ENCODE assay signal across 12 mouse cellular contexts in genomic region chr2:162413073-162413812, GRCm38 (mm10).
DNase-seq lines count a peak whose midpoint lies in the region; ATAC-seq and TF ChIP-seq lines count a peak whose summit lies in the region.
"Had no signal": no experiment of that assay in that cellular context is flagged by ENCODE, and none has a peak within 500 bp of the region (broad histone marks: within the 10 kb centered on the region; RNA-seq: fewer than 3 reads in every experiment).

No protein-coding gene starts in this region.

- peaks cover 9% of the 10 kb centered on the region; the same call in 1 of the 2 replicates for H3K27me3 ChIP-seq in forebrain, embryonic 13.5 days
- no peaks in the 10 kb centered on the region for H3K27me3 ChIP-seq in midbrain, embryonic 13.5 days

- H3K27ac ChIP-seq in forebrain, embryonic 13.5 days, result no peak overlapping the region; the same call in 1 of the 2 replicates
- H3K27ac ChIP-seq in midbrain, embryonic 13.5 days, result no peak overlapping the region; the same call in 1 of the 2 replicates
- H3K27ac ChIP-seq: liver, embryonic 14.5 days had no signal

- H3K4me2 ChIP-seq in forebrain, embryonic 13.5 days, result no peak overlapping the region
- H3K4me2 ChIP-seq in midbrain, embryonic 13.5 days (replicated peaks), result no peak overlapping the region

- H3K9ac ChIP-seq in forebrain, embryonic 13.5 days, result no peak overlapping the region
- no peak overlapping the region for H3K9ac ChIP-seq in midbrain, embryonic 13.5 days (replicated peaks)
- H3K9ac ChIP-seq: liver, embryonic 14.5 days had no signal

- no peaks in the 10 kb centered on the region for H3K9me3 ChIP-seq in forebrain, embryonic 13.5 days (replicated peaks)
- H3K9me3 ChIP-seq in midbrain, embryonic 13.5 days, result no peaks in the 10 kb centered on the region

- peaks cover 17% of the 10 kb centered on the region for H3K4me1 ChIP-seq in forebrain, embryonic 13.5 days
- H3K4me1 ChIP-seq in midbrain, embryonic 13.5 days (replicated peaks), result peaks cover 9% of the 10 kb centered on the region

- WGBS in forebrain, embryonic 13.5 days, result 15% methylated on average over 5 of the region's 5 CpGs
- WGBS in midbrain, embryonic 13.5 days, result 37% methylated on average over 5 of the region's 5 CpGs

- ATAC-seq in forebrain, embryonic 13.5 days, result peak; percentile 81
- ATAC-seq in midbrain, embryonic 13.5 days, result 0 out of 2 replicates have a peak, but pooled peaks have one; percentile 48
- no peak for ATAC-seq in megakaryocyte progenitor cell, adult 5-6 weeks (replicated peaks; ENCODE audit: poor library complexity)

- DNase-seq in frontal cortex, postnatal 10 days (ENCODE audit: low spot score in 2 of 2), result peak; percentile 22 to 31
- no peak for DNase-seq in frontal cortex, postnatal 36 days (ENCODE audit: low spot score in 2 of 2)
- DNase-seq in brain, embryonic 14.5 days (ENCODE audit: low read depth), result peak; percentile 87
- no peak for DNase-seq in spleen, postnatal 10 days (ENCODE audit: low spot score in 2 of 2)
- DNase-seq in frontal cortex, postnatal 14 days (ENCODE audit: low spot score in 2 of 2), result no peak
- DNase-seq: kidney, adult 9 months; right cerebral cortex, postnatal 4 days; thymus, adult 2 months had no signal

- TF ChIP-seq POLR2A in brain, embryonic 14.5 days (IDR thresholded peaks at IDR 0.05; ENCODE audit: borderline replicate concordance, extremely low read depth, insufficient read depth, insufficient read length, poor library complexity, severe bottlenecking), result no peak

- H3K4me3 ChIP-seq in forebrain, embryonic 13.5 days, result no peak overlapping the region
- no peak overlapping the region for H3K4me3 ChIP-seq in midbrain, embryonic 13.5 days (replicated peaks)

- H3K36me3 ChIP-seq in forebrain, embryonic 13.5 days (ENCODE audit: poor library complexity, severe bottlenecking), result no peaks in the 10 kb centered on the region
- H3K36me3 ChIP-seq in midbrain, embryonic 13.5 days, result no peaks in the 10 kb centered on the region

- TF ChIP-seq CTCF in brain, embryonic 14.5 days (IDR thresholded peaks at IDR 0.05; ENCODE audit: borderline replicate concordance, extremely low read depth, insufficient read depth, insufficient read length), result no peak

Comparison
In these comparisons a context has a peak if more than half of its experiments do, and no peak if none do; other contexts are left out.
1. DNase-seq: peak in frontal cortex, postnatal 10 days (2 of 2) and brain, embryonic 14.5 days (single experiment); none in frontal cortex, postnatal 36 days (0 of 2), spleen, postnatal 10 days (0 of 2) and frontal cortex, postnatal 14 days (0 of 2).